Mouse (Mus musculus): ENCODE data around the gene Exoc3l. TPM values are rescaled to one million over a fixed set of nuclear protein-coding genes. Genes with fewer than 3 reads are reported as not detected.
"Not testable (repeated sequence)": the region's sequence is repeated elsewhere in the genome, so short reads cannot be mapped to it uniquely, and the experiment has no call there.

The Exoc3l gene
- total and polyA plus RNA-seq, 3 experiments = 3.9 to 11.8 (median 4.7) TPM

- WGBS = 73% methylated on average over 7 of the region's 7 CpGs
- DNase-seq = no peak
- no peak overlapping the region for H3K9ac ChIP-seq (ENCODE audit: low read depth, low read length)
- TF ChIP-seq POLR2A (IDR thresholded peaks at IDR 0.05; ENCODE audit: insufficient read depth, low read depth, low read length) = no peak
- no peak for TF ChIP-seq CTCF (IDR thresholded peaks at IDR 0.05)
- no peak for TF ChIP-seq EP300 (IDR thresholded peaks at IDR 0.05; ENCODE audit: insufficient read depth, low read depth, low read length)
- intact Hi-C loops (cut with DNase I) = loop anchor here (5.0 to 10.0 kb wide), 2 partner anchors 170 to 638 kb away; no protein-coding TSS in a partner anchor
- H3K4me3 ChIP-seq = no peak overlapping the region
- H3K79me2 ChIP-seq (replicated peaks; ENCODE audit: control insufficient read depth, insufficient read depth, low read length) = no peaks in the 10 kb centered on the region
- H3K27ac ChIP-seq = no peak overlapping the region
- H3K27me3 ChIP-seq (ENCODE audit: control insufficient read depth, insufficient read depth, low read length) = no peaks in the 10 kb centered on the region
- peaks cover 11% of the 10 kb centered on the region for H3K4me1 ChIP-seq (ENCODE audit: control insufficient read depth, insufficient read depth, low read length)
- no peaks in the 10 kb centered on the region for H3K36me3 ChIP-seq (ENCODE audit: control insufficient read depth, insufficient read depth, low read length)
These were observed 3.4 kb downstream of the Exoc3l start for GRCm38 (mm10) chr8:105292471-105292870.

- not testable (repeated sequence) for DNase-seq; H3K27ac ChIP-seq; H3K79me2 ChIP-seq (replicated peaks; ENCODE audit: control insufficient read depth, insufficient read depth, low read length); H3K9ac ChIP-seq (ENCODE audit: low read depth, low read length); H3K27me3 ChIP-seq (ENCODE audit: control insufficient read depth, insufficient read depth, low read length); H3K4me3 ChIP-seq; H3K36me3 ChIP-seq (ENCODE audit: control insufficient read depth, insufficient read depth, low read length)
- WGBS = 53% methylated on average over 3 of the region's 3 CpGs
- peaks cover 11% of the 10 kb centered on the region for H3K4me1 ChIP-seq (ENCODE audit: control insufficient read depth, insufficient read depth, low read length)
- peak; percentile 52 for TF ChIP-seq CTCF (IDR thresholded peaks at IDR 0.05)
- intact Hi-C loops (cut with DNase I) = loop anchor here (2.0 to 10.0 kb wide), 3 partner anchors 37 to 637 kb away; partner anchors contain the start of gene B3gnt9
These were observed 4.1 kb downstream of the Exoc3l start for GRCm38 (mm10) chr8:105291802-105292201.

DNA sequence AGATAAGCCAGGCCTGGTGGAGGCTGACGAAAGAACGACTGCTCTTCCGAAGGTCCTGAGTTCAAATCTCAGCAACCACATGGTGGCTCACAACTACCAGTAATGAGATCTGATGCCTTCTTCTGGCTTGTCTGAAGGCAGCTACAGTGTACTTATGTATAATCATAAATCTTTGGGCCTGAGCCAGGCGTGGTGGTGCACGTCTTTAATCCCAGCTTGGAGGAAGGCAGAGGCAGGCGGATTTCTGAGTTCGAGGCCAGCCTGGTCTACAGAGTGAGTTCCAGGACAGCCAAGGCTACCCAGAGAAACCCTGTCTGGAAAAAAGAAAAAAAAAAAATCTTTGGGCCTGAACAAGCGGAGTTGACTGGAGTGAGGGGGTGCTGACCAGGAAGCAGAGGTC, 4.5 kb downstream of the Exoc3l start:
- not testable (repeated sequence) for H3K27ac ChIP-seq; DNase-seq; H3K79me2 ChIP-seq (replicated peaks; ENCODE audit: control insufficient read depth, insufficient read depth, low read length); H3K4me3 ChIP-seq; H3K27me3 ChIP-seq (ENCODE audit: control insufficient read depth, insufficient read depth, low read length); H3K9ac ChIP-seq (ENCODE audit: low read depth, low read length); H3K36me3 ChIP-seq (ENCODE audit: control insufficient read depth, insufficient read depth, low read length)
- WGBS = 75% methylated on average over 8 of the region's 8 CpGs
- H3K4me1 ChIP-seq (ENCODE audit: control insufficient read depth, insufficient read depth, low read length) = peaks cover 11% of the 10 kb centered on the region
- intact Hi-C loops (cut with DNase I) = loop anchor here (2.0 to 10.0 kb wide), 3 partner anchors 37 to 637 kb away; partner anchors contain the start of gene B3gnt9

DNA sequence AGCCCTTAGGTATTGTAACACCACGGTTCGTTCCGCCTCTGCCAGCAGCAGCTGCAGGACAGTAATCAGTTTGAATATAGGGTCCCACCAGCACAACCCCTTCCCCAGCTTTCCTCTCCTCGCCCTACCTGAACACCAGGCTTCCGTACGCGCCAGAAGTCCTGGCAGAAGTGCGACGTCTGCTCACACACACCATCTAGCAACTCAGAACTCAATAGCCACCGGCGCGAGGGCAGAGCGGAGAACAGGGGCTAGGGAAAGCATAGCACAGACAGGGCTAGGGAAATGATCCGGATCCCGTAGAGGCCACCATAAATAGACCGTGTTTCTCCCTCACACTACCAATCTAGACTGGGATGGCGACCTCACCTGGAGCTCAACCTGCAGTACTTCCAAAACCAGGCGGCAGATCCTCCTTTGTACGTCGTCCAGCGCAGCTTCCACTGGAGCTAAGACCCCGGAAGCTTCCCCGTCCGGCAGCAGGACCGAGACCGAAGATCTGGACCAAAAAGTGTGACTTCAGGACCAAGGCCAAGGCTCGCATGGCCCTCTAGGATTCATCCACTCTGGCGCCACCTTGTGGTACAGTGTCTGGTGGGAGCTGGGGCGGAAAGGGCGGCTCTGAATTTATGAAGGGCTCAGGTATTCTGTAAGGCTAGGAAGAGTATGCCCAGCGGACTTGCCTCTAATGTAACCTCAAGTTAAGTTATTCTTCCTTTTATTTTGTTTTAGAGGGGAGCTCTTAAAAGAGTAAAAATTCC, 5.2 kb downstream of the Exoc3l start:
- no peak overlapping the region for H3K4me3 ChIP-seq
- H3K27ac ChIP-seq = no peak overlapping the region
- TF ChIP-seq CTCF (IDR thresholded peaks at IDR 0.05) (peak; percentile 97; the same call in 1 of the 2 replicates), POLR2A (IDR thresholded peaks at IDR 0.05; ENCODE audit: insufficient read depth, low read depth, low read length) (no peak), EP300 (IDR thresholded peaks at IDR 0.05; ENCODE audit: insufficient read depth, low read depth, low read length) (0 out of 2 replicates have a peak, but pooled peaks have one; percentile 55)
- peaks cover 11% of the 10 kb centered on the region for H3K4me1 ChIP-seq (ENCODE audit: control insufficient read depth, insufficient read depth, low read length)
- intact Hi-C loops (cut with DNase I) = loop anchor here (2.0 to 10.0 kb wide), 3 partner anchors 36 to 636 kb away; partner anchors contain the start of gene B3gnt9
- H3K36me3 ChIP-seq (ENCODE audit: control insufficient read depth, insufficient read depth, low read length) = no peaks in the 10 kb centered on the region
- WGBS = 17% methylated on average over 31 of the region's 31 CpGs
- H3K9ac ChIP-seq (ENCODE audit: low read depth, low read length) = no peak overlapping the region
- no peaks in the 10 kb centered on the region for H3K27me3 ChIP-seq (ENCODE audit: control insufficient read depth, insufficient read depth, low read length)
- H3K79me2 ChIP-seq (replicated peaks; ENCODE audit: control insufficient read depth, insufficient read depth, low read length) = no peaks in the 10 kb centered on the region
- DNase-seq = peak; percentile 86 to 90

GRCm38 (mm10) chr8:105289805-105290460, 6.0 kb downstream of the Exoc3l start, which contains the start of gene 4931428F04Rik:
TSS of gene 4931428F04Rik (minus strand) at chr8:105289864.
- H3K27me3 ChIP-seq (ENCODE audit: control insufficient read depth, insufficient read depth, low read length) = no peaks in the 10 kb centered on the region
- no peaks in the 10 kb centered on the region for H3K36me3 ChIP-seq (ENCODE audit: control insufficient read depth, insufficient read depth, low read length)
- peak within 1 kb of the TSS; percentile 68 for H3K9ac ChIP-seq (ENCODE audit: low read depth, low read length)
- peak within 1 kb of the TSS; percentile 84 for H3K27ac ChIP-seq
- TF ChIP-seq EP300 (IDR thresholded peaks at IDR 0.05; ENCODE audit: insufficient read depth, low read depth, low read length) (no peak), CTCF (IDR thresholded peaks at IDR 0.05) (peak; percentile 56)
- peaks cover 11% of the 10 kb centered on the region for H3K4me1 ChIP-seq (ENCODE audit: control insufficient read depth, insufficient read depth, low read length)
- peak within 1 kb of the TSS; percentile 61 for H3K4me3 ChIP-seq
- H3K79me2 ChIP-seq (replicated peaks; ENCODE audit: control insufficient read depth, insufficient read depth, low read length) = no peaks in the 10 kb centered on the region
- intact Hi-C loops (cut with DNase I) = loop anchor here (2.0 to 10.0 kb wide), 4 partner anchors 35 to 635 kb away; partner anchors contain the start of genes B3gnt9 and D230025D16Rik
- 7% methylated on average over 43 of the region's 43 CpGs for WGBS
- no peak for DNase-seq
